In genomic region chr13:63562972-63563780, GRCm38 (mm10) we compare ENCODE assay signal across 8 mouse cellular contexts. TPM values are rescaled to one million over a fixed set of nuclear protein-coding genes. Genes with fewer than 3 reads are reported as not detected.
DNase-seq lines count a peak whose midpoint lies in the region; ATAC-seq and TF ChIP-seq lines count a peak whose summit lies in the region.

No protein-coding gene starts in this region.

- H3K27me3 ChIP-seq in hindbrain, embryonic 10.5 days (ENCODE audit: insufficient read depth, poor library complexity, severe bottlenecking) = no peaks in the 10 kb centered on the region

- peak overlapping the region; percentile 88 for H3K9ac ChIP-seq in ES-E14 (ENCODE audit: insufficient read depth, low read depth, low read length, poor library complexity, severe bottlenecking)

- no peaks in the 10 kb centered on the region for H3K9me3 ChIP-seq in ES-E14 (ENCODE audit: control insufficient read depth, insufficient read depth, low read depth, low read length)
- H3K9me3 ChIP-seq in hindbrain, embryonic 10.5 days = no peaks in the 10 kb centered on the region

- in situ Hi-C loops in ES-E14 (cut with MboI; ENCODE audit: low sequenced_read_pairs in 2 of 2, unreplicated experiment in 2 of 2) = no loop called here

- under 1% methylated on average over 51 of the region's 51 CpGs for WGBS in hindbrain, embryonic 10.5 days
- 4% methylated on average over 47 of the region's 51 CpGs for WGBS in macrophage (ENCODE audit: missing documents)

- peak overlapping the region; percentile 65 for H3K27ac ChIP-seq in ES-E14 (ENCODE audit: insufficient read depth, low read depth, low read length, poor library complexity, severe bottlenecking)
- H3K27ac ChIP-seq in hindbrain, embryonic 10.5 days = peak overlapping the region; percentile 98
- H3K27ac ChIP-seq in macrophage = no peak overlapping the region

- peaks cover 11% of the 10 kb centered on the region; the same call in 1 of the 2 replicates for H3K36me3 ChIP-seq in ES-E14 (ENCODE audit: control insufficient read depth, insufficient read depth, low read length, poor library complexity, severe bottlenecking)
- H3K36me3 ChIP-seq in hindbrain, embryonic 10.5 days = peaks cover 51% of the 10 kb centered on the region
- no peaks in the 10 kb centered on the region for H3K36me3 ChIP-seq in macrophage (ENCODE audit: inconsistent target)

- H3K79me2 ChIP-seq in macrophage (ENCODE audit: inconsistent target) = no peaks in the 10 kb centered on the region

- peak overlapping the region; percentile 90 to 96 for H3K4me3 ChIP-seq in ES-E14 (ENCODE audit: insufficient read depth in 1 of 2, low read depth in 1 of 2, low read length in 2 of 2, poor library complexity in 1 of 2, severe bottlenecking in 1 of 2)
- peak overlapping the region; percentile 86 for H3K4me3 ChIP-seq in hindbrain, embryonic 10.5 days
- peak overlapping the region; percentile 50 for H3K4me3 ChIP-seq in macrophage (ENCODE audit: inconsistent target)

- 0 out of 2 replicates have a peak, but pooled peaks have one; percentile 9 for ATAC-seq in frontal cortex, adult (ENCODE audit: low TSS enrichment)

- H3K4me1 ChIP-seq in ES-E14 (ENCODE audit: control insufficient read depth in 2 of 2, insufficient read depth in 2 of 2, low read length in 2 of 2, poor library complexity in 1 of 2) = peaks cover 8 to 17% of the 10 kb centered on the region in 2 experiments; a peak in 2 of 4 replicates
- peaks cover 59% of the 10 kb centered on the region for H3K4me1 ChIP-seq in hindbrain, embryonic 10.5 days (replicated peaks)

- peak; percentile 59 for DNase-seq in ES-E14 (ENCODE audit: low read depth, low spot score)
- DNase-seq in c-Kit-positive CD71-positive TER-119-negative erythroid progenitor cells, embryonic 14.5 days (ENCODE audit: low read depth) = peak; percentile 59
- peak; percentile 88 for DNase-seq in hindbrain, embryonic 10.5 days (ENCODE audit: low spot score)
- DNase-seq in layer of hippocampus, postnatal 25 days (ENCODE audit: extremely low spot score in 1 of 2, low spot score in 1 of 2) = peak; percentile 60 to 66
- DNase-seq in right cerebral cortex, adult 2 months (ENCODE audit: low spot score in 2 of 2) = peak; percentile 54 to 63
- DNase-seq in urinary bladder, postnatal 10 days (ENCODE audit: low spot score) = peak; percentile 24

TF ChIP-seq in ES-E14, 5 proteins besides CTCF, POLR2A, EP300 and RAD21:
- TF ChIP-seq ZNF384 (IDR thresholded peaks at IDR 0.05; ENCODE audit: low read depth, low read length) (peak; percentile 83), HCFC1 (IDR thresholded peaks at IDR 0.05; ENCODE audit: borderline replicate concordance, insufficient read depth, low read length) (0 out of 2 replicates have a peak, but pooled peaks have one; percentile 28), MAFK (IDR thresholded peaks at IDR 0.05; ENCODE audit: insufficient read depth, low read depth, low read length) (no peak), CHD2 (IDR thresholded peaks at IDR 0.05; ENCODE audit: low read depth, low read length) (no peak), ZC3H11A (IDR thresholded peaks at IDR 0.05; ENCODE audit: borderline replicate concordance, low read depth, low read length) (no peak)

RNA-seq across cellular contexts. Expression of gene Ptch1, which starts 10.2 kb away (rescaled TPM):
- 21.6 and 63.8 TPM in 2 replicates for total RNA-seq in ES-E14 (2012; rRNA removed)
- polyA plus RNA-seq in hindbrain, embryonic 10.5 days (2016; fragmentation: Nextera tagmentation; extraction: Ambion mirVana) = 21.8 and 22.1 TPM in 2 replicates
- total RNA-seq in layer of hippocampus, postnatal 25 days (2021) = 10 to 100 TPM; 39.9 to 47.9 TPM
- total RNA-seq in macrophage (2018; cell fraction: chromatin; rRNA removed) = 100 to 1,000 TPM in 2 of 26 experiments, 10 to 100 TPM in 7, 1 to 10 TPM in 17; 1.6 to 148 (median 7.5) TPM
- 10 to 100 TPM in 2 of 26 experiments, 1 to 10 TPM in 23, under 1 TPM in 1; 0.94 to 26.5 (median 2.5) TPM for total RNA-seq in macrophage (2018; cell fraction: cytosol; rRNA removed)
- 10 to 100 TPM in 7 of 26 experiments, 1 to 10 TPM in 19; 2.3 to 70.8 (median 5.9) TPM for total RNA-seq in macrophage (2018; cell fraction: nucleus; rRNA removed)
- 1.7 to 1.8 TPM (median 1.8 TPM) in 3 replicates for polyA plus RNA-seq in macrophage (2018)

Comparison
In these comparisons a context has a peak if more than half of its experiments do, and no peak if none do; other contexts are left out.
1. DNase-seq: peak in every context shown above with its lines; median percentile 88 in hindbrain, embryonic 10.5 days; 63 in layer of hippocampus, postnatal 25 days; 59 in ES-E14; 59 in c-Kit-positive CD71-positive TER-119-negative erythroid progenitor cells, embryonic 14.5 days; 58 in right cerebral cortex, adult 2 months; 24 in urinary bladder, postnatal 10 days.